Mouse (Mus musculus): ENCODE results near the gene Spcs2.

GRCm38 (mm10) chr7:99906346-99906745, 43.1 kb upstream of the Spcs2 start:
- no peak for TF ChIP-seq CTCF (IDR thresholded peaks at IDR 0.05; ENCODE audit: borderline replicate concordance, extremely low read depth, insufficient read depth, insufficient read length)
- no peak for TF ChIP-seq POLR2A (IDR thresholded peaks at IDR 0.05; ENCODE audit: borderline replicate concordance, extremely low read depth, insufficient read depth, insufficient read length, poor library complexity, severe bottlenecking)
